Mouse (Mus musculus) megakaryocyte, adult 5-6 weeks (primary cell): Measurements from ENCODE around the gene Itsn1. TPM values are rescaled to one million over a fixed set of nuclear protein-coding genes. Genes with fewer than 3 reads are reported as not detected.

Experiments used
- ATAC-seq: 2 replicates; pipeline ENCODE4 v1.8.0; 2016; ENCODE audit warnings: mild to moderate bottlenecking, inconsistent platforms; ENCODE audit not compliant: poor library complexity, severe bottlenecking
- total RNA-seq, 2 experiments: library from RNA; stranded (forward) in 1 of 2; stranded (reverse) in 1 of 2; fragments of 153-499, 151-499 nt in 1 of 2; fragments of 221-1000, 200-1000 nt in 1 of 2; gene quantifications; 2 replicates each; pipeline versions ENCODE4 v1.2.3 to v1.2.4; 2015 to 2017

Itsn1 gene
- total RNA-seq, 2 experiments from 2014 or later: 12.0 to 12.5 TPM

DNA sequence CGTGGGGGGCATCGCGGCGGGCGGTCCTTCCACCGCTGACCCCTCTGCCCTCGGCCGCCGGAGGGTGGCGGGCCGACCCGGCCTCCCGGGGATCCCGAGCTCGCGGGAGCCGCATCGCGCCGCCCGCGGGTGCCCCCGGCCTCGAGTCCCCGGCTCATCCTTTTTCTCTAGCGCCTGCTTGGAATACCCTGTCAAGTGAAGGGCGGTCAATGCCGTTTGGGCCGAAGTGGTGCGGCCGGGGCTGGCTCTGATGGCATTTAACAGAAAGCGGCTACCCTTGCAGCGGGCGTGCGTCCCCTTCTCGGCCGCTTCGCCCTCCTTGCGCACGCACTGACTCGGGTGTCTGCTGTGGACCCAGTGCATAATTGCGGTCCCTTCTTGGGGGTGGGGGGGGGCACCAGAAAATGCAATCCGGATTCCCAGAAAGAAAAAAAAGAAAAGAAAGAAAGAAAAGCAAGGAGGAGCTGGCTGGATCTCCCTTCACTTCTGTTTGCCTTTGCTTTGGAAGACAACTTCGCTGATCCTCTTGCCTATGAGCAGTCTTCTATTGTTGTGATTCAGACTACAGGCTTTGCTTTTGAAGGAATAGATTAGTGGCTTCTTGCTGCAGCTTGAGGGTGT is 850 bp downstream of the Itsn1 start:
- ATAC-seq: no peak

DNA sequence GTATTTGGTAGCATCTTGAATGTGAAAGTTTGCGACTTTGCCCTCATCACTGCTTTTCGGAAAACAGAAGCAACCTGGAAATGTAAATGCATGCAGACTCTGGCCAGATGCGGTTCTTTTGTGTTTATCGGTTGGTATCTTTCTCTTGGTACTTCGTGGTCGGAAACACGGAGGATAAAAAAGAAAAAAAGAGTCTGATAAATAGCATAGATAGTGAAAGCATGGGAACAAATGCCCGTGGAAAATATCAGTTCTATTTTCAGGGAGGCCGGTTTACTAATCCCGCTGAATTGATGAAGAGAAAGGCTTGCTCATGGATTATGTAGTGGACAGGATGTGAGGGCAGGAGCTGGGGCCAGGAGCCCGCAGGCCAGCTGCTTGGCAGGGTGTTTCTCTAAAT is 1.4 kb downstream of the Itsn1 start:
- no peak for ATAC-seq

DNA sequence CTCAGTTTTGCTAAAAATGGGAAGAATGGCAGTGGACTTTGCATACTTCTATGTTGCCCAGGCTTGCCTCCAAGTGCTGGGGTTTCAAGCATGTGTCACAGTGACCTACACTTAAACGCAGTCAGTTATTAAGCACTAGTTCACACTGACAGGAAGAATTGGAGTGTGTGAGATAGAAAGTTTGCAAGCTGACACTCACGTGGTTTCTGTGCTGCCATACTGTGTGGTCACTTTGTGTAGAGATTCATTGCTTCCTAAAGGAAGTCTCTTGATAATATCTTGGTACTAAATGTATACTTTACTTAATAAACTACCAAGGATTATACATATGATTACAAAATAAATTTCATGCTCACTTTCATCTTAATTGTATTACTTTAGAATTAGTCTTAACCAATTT is 3.7 kb downstream of the Itsn1 start:
- no peak for ATAC-seq

DNA sequence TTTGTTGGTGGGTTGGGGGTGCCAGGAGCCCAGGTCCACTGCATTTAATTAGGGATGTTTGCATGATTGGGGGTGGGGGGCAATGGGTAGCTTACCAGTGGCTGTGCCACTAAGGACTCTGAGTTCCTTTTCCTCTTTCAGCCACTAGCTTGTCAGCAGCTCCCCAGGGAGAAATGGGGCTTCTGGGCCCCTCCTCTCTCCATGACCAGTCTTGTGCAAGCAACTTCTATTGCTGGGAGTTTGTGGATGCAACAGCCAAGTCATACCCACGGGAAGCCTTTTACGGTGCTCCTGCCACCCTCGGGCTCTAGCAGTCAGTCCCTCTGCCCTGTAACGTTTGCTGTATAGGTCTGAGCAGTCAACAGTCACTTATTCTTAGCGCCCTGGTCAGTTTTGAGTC is 5.7 kb downstream of the Itsn1 start:
- peak; percentile 66 for ATAC-seq

DNA sequence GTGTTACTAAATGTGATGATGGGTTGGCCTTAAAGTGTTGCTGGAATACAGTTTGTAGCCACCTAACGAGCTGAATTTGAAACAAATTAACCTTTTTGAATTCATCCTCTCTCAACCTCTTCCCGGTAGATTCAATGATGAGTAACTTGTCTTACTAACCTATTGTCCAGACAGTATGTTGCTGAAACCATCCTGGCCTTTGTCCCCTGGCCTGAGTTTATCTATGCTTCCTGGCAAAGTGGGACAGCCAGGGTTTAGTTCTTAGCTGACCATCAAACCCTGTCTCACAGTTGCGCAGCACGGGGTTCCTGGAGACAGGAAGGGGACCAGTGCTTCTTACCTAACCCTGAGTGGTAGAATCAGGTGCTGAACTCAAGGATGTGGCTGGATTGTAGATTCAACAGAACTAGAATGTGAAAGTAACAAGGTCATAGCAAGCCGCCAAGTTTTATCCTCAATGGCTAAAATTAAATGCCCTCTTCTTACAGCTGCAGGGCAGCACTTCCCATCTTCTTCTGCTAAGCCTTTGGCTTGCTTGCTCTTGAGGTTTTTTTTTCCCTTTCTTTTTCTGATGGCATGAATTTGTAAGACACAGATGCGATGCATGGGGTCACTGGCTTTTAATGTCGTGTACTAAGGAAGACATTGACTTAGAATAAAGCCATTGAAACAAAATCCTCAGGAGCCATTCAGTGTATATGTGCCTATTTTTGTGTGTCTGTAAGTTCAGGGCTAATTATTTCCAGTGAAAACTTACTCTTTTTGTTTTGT is 7.2 kb downstream of the Itsn1 start:
- ATAC-seq: no peak

DNA sequence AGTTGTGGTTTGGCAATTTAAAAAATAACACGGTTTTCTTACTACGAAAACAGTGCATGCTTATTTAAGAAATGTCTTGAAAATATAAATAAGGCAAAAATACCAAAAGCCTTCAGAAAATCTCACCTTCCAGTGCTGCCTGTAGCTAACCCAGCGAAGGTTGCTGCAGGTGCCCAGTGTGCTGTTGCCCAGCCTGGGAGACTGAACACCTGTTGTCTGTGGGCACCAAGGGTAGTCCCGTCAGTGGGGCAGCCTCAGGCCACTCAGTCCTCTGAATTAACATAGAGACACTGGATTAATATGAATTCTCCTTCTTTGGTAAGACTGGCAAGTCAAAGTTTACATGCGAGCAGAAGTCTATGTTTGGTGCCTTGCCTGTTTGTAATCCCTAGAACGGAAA is 9.4 kb downstream of the Itsn1 start:
- ATAC-seq: no peak

DNA sequence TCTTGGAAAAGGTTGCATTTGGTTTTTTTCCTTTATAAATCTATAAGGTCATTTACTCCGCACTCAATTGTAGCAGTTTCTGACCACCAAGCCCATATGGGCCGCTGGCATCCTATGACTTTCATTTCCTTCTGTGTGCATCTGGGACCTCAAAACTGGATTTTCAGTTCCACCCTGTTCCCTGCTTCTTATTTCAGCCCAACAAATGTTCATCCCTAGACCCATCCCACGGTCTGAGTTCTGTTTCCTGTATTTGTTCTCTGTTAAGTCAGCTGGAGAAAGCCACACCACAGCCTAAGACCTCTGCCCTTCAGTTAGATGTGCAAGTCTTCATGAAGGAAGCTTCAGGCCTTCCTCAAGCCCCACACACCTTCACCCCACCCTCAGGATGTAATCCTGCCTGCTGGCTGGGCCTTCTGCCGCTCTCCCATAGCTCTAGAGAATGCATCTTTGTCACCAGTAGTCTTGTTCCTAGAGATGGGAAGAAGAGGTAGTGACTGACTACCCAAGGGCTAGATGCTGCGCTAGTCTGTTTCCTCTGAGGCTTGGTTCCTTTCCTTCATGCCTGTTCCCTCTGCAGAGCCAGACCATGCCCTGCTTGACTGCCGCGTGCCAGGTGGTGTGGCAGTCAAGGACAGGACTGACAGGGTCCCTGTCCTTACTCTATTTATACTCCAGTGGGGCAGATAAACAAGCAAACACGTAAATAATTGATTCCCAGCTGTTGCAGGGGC is 11.3 kb downstream of the Itsn1 start:
- peak; percentile 66 for ATAC-seq

DNA sequence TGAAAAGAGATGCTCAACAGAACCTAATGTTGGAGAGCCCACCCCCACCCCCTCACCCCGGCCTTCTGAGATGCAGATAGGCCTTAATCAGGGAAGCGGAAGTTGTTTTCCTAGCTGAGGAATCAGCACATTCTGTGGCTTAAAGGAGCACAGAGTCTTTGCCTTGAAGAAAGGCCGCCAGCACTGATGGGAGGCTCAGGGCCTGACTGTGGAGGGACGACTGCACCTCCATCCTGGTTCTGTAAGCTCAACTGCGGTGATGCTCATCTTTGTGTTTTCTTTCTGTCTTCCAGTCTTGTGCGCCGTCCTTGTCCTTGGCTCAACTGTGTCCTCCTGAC is 11.8 kb downstream of the Itsn1 start:
- ATAC-seq: no peak

DNA sequence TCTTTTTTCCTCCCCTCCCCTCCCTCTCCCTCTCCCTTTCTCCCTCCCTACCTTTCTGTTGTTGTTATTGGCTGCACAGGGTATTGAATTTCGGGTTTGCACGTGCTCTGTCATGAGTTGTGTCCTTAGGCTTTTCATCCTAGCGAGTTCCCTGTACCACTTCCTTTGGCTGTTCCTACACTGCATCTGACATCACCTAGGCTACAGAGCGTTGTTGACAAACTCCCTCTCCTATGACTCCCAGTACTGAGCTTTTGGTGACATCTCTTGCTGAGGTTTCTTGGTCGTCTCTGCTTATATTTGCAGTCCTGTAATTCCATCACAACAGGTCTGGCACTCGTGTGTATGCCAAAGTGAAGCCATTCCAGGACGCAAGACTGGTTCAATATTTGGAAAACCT is 14.0 kb downstream of the Itsn1 start:
- no peak for ATAC-seq

DNA sequence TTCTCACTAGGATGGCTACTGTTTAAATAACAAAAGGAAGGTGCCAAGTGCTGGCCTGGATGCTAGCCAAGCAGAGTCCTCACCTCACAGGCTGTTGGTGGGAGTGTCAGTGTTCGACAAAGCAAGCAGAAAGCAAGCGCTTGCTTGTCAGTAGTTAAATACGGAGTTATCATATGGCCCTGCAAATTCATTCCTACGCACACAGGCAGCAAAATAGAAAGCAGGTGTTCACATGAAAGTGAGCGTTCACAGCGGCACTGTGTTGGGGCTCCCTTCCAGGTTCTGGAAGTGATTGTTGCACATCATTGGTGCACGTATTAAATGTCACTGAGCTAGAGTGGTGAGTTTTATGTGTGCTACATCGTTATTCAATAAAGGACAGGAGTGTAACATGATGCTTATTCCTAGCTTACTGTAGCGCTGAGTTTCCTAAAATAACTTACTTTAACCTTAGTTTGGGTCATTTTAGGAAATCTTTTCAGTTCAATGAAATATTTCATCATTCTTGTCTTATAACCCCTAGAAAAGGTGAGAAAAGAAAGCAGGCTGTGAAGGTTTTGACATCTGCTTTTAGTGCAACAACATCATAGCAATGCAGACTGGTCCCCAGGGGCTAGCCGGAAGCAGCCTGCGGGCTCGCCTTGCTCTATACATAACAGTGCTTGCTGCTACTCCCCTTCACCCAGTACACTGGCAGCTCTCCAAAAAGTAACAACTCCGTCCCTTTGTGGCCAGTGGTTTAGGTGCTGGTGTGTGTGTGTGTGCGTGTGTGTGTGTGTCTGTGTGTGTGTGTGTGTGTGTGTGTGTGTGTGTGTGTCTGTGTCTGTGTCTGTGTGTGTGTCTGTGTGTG is 17.2 kb downstream of the Itsn1 start:
- peak; percentile 63 for ATAC-seq

DNA sequence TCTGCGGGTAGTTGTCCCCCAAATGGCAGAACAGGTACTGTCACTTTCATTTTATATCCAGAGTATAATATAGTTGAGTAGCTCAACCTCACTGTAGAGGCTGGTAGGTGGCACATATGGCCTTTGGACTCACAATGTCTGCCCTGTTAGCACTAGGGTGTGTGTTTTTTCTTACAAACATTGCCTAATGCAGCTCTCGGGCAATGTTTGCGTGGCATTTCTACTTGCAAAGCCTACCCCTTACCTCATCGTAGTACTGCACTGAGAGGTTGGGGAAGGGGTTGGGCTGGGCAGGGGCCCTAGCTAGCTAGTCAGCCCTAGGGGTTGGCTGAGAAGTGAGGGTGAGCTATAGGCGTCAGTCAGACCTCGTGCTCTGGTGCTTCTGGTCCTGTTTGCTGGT is 18.5 kb downstream of the Itsn1 start:
- ATAC-seq: no peak

DNA sequence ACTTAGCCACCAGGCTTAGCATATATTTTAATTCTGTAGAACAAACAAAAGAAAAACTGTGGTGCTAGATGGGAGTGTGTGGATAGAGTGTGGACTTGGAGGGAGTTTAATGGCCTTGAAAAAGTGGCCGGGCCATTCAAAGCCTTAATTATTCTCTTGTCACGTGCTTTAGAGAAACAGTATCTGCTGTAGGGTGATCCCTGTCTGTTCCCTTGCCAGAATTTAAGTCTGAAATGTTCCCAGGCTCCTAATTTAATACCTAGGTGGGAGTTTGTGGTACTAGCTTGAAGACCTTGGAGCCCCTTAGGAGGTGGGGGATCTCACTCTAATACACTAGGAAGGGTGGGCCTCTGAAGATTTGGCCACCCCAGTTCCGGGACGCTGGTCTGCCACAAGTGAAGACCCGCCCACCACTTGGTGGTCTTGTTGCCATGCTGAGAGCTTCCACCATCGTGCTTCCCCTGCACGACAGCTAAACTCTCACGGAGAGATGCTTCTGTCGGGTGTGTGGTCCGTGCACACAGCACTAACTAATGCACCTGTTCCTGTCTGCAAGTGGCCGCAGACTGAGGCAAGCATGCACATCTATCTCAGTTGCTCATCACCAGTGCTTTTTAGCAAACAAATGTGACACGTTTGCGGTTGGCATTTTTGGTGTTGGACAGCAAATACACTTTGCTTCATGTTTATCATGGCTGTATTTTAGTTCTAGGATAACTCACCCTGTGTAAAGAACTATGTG is 22.7 kb downstream of the Itsn1 start:
- ATAC-seq: no peak

DNA sequence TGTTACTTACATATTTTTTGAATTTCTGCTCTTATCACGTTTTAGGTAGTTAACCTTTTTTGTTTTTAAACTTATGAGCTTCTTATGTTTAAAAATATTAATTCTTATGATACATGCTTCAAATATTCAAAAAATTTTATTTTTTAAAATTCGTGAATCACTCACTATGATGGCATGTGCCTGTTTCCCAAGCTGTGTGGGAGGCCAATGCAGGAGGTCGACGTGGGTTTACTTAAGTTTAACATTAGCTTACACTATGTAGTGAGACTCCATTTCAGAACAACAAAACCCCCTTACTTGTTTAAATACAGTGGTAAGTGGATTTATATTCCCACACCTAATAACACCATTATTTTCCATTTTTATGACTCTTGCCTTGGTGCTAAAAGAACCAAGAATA is 24.5 kb downstream of the Itsn1 start:
- no peak for ATAC-seq

DNA sequence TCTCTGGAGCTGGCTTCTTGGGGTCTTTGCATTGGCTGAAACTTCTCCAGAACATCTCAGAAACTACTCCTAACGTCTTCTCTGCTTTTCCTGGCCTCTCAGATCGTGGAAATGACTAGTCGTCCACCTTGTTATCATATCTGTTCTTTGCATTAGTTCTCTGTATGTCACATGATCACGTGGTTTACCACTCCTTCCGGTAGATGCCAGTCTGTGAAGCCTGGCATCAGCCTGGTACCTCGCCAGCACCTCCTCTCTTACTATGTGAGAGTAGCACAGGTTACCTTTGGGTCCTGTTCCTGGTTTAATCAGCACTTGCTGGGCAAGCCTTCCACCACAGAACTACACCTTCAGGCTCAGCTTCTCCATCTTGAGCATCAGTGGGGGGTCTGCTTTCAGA is 25.9 kb downstream of the Itsn1 start:
- ATAC-seq: peak; percentile 49; the same call in 1 of the 2 replicates

DNA sequence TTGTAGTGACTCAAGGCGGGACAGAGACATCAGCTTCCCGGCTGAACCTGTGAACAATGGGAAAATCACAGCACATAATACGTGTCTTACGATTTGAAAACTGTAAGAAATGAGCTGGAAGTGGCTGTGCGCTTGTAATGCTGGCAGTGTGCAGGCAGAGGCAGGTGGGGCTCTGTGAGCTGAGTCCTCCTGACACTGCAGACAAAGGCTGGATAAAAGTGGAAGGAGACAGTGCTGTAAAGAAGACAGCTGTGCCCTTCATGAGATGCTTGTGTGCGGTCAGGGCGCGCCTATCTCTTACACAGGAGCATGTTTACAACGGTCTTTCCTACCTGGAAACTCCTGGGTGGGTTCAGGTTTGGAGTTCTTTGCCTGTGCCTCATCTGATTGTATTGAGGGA is 32.1 kb downstream of the Itsn1 start:
- peak; percentile 11; the same call in 1 of the 2 replicates for ATAC-seq

DNA sequence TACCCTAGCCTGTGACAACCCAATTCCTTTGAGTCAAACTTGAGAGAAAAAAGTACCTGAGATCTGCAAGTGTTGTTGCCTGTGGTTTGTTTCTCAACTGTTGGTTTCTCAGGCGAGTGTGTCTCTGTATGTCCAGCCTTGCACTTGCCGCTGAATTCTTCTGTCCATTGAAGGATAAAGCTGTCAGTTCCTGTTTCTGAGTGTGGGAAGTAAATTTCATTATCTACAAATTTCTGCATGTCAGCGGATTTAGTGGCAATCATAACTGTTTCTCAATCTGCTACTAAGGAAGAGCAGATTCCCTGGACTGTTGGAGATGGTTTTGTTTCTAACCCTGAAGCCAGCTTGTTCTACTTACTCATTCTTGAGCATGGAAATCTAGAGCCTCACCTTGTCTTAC is 32.7 kb downstream of the Itsn1 start:
- peak; percentile 80 for ATAC-seq

DNA sequence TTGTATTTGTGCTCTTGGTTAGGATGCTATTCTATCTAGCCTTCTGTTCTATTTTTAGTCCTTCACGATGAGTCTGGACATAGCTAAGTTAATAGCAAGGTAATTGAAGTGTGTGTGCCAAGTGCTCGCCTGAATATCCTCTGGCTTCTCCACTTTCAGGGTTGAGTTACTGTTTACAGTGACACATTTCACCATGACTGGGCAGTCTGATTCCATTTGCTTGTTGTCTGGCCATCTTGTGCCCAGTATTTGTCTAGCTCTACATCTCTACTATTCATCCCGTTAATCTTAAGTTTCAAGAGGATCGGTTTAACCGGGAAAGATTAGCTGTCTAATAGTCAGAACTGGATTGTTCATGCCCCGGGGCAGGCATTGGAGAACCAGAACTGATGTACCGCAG is 33.4 kb downstream of the Itsn1 start:
- ATAC-seq: no peak

DNA sequence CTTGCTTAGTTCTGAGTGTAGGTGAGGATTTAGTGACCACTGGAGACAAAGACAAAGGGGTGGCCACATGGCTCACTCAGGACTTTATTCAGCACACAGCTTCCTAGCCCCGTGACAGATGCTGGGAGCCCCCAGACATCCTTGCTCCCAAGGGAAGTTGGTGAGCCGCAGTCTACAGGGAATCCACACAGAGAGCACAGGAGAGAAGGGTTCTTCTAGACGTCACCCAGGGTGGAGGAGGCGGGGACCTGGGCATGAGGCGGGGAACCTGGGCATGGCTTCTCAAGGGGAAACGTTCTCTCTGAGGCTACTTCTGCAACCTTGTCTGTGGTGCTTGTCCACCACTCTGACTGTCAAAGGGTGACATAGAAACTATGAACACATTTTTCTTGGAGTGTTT is 34.9 kb downstream of the Itsn1 start:
- ATAC-seq: peak; percentile 50

DNA sequence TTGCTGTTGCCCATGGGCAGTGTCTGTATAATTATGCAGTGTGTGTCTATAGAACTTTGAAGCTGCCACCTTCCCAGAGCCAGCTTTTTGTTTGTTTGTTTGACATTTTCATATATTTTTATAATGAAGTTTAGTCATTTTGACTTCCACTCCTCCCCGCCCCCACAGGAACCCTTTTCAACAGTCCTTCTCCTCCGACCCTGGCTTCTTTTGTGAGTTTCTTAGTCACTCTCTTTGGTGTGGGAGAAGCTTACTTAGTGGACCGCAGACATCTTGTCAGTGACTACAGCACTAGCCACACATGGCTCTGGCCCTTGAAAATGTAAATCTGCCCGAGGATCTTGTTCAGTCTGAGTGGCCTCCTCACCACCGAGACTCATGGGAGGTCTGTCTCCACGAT is 35.3 kb downstream of the Itsn1 start:
- no peak for ATAC-seq

DNA sequence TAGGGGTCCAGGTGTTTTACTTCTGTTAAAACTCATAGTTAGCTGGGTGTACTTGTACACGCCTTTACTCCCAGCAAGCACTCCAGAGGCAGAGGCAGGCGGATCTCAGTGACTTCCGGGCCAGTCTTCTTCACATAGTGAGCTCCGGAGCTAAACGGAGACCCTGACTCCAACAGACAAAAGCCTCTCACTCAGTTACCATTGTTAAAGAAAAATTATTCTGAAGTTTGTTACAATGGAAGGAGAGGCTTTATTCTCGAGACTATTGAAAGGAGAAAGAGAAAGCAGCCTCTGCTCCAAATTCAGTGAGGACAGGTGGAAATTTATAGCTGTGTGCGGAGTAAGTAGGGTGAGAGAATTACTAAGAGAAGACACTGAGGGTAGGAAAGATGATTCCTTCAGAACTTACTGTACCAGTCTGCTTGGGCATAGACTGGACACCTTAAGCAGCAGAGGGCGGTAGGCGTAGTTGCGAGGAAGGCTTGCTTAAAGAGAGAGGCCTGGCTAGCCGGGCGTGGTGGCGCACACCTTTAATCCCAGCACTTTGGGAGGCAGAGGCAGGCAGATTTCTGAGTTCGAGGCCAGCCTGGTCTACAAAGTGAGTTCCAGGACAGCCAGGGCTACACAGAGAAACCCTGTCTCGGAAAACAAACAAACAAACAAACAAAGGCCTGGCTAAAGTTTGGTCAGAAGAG is 36.2 kb downstream of the Itsn1 start:
- no peak for ATAC-seq
